Mouse (Mus musculus): ENCODE measurements around the gene Mrc2. TPM values are rescaled to one million over a fixed set of nuclear protein-coding genes. Genes with fewer than 3 reads are reported as not detected.

The Mrc2 gene
- total and polyA plus RNA-seq, 3 experiments: not detected

DNA sequence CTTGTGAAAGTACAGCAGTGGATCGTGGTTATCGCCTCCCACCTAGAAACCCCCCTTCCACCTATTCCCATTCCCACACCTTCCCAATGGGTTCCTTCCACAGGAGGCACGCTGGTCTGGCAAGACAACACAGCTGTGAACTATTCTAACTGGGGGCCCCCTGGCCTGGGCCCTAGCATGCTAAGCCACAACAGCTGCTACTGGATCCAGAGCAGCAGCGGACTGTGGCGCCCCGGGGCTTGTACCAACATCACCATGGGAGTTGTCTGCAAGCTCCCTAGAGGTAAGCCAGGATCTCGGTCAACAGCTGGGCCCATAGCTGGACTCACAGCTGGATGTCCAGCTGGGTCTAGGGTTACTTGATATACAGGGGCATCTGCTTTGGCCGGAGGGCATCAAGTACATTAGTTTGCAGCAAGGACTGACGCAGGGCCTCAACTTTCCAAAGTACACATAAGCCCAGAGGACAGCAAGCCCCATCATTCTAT lies 56.1 kb downstream of the Mrc2 start (continued):
- no peak for TF ChIP-seq MAFK (IDR thresholded peaks at IDR 0.05; ENCODE audit: borderline replicate concordance, low read depth, low read length)
- no peak for TF ChIP-seq GABPA (IDR thresholded peaks at IDR 0.05; ENCODE audit: low read depth, low read length)
- no peak for TF ChIP-seq JUND (IDR thresholded peaks at IDR 0.05; ENCODE audit: low read depth, low read length)
- no peak for TF ChIP-seq NRF1 (IDR thresholded peaks at IDR 0.05; ENCODE audit: insufficient read depth, low read depth, low read length, poor library complexity, severe bottlenecking)
- no peak for TF ChIP-seq CHD2 (IDR thresholded peaks at IDR 0.05; ENCODE audit: low read length)
- no peak for TF ChIP-seq ZC3H11A (IDR thresholded peaks at IDR 0.05; ENCODE audit: low read depth, low read length)

- no peaks in the 10 kb centered on the region for H3K36me3 ChIP-seq (ENCODE audit: control insufficient read depth in 1 of 2, insufficient read depth in 2 of 2, low read length in 2 of 2)
- H3K79me2 ChIP-seq (ENCODE audit: control insufficient read depth, insufficient read depth, low read length, poor library complexity): no peaks in the 10 kb centered on the region
- no peaks in the 10 kb centered on the region for H3K27me3 ChIP-seq (ENCODE audit: control insufficient read depth in 1 of 2, insufficient read depth in 2 of 2, low read length in 2 of 2)
- TF ChIP-seq USF1 (IDR thresholded peaks at IDR 0.05; ENCODE audit: low read depth, low read length): no peak
- no peak for TF ChIP-seq TCF12 (IDR thresholded peaks at IDR 0.05; ENCODE audit: low read depth, low read length)
- no peak for TF ChIP-seq CHD1 (IDR thresholded peaks at IDR 0.05; ENCODE audit: low read depth, low read length)
- TF ChIP-seq POLR2AphosphoS5 (IDR thresholded peaks at IDR 0.05; ENCODE audit: borderline replicate concordance, low read depth, low read length): no peak
- TF ChIP-seq USF2 (IDR thresholded peaks at IDR 0.05; ENCODE audit: borderline replicate concordance in 1 of 2, insufficient read depth in 1 of 2, low read depth in 1 of 2, low read length in 2 of 2): no peak
- no peak for TF ChIP-seq NRF1 (IDR thresholded peaks at IDR 0.05; ENCODE audit: insufficient read depth, low read depth, low read length, poor library complexity, severe bottlenecking)
- TF ChIP-seq MAX (IDR thresholded peaks at IDR 0.05; ENCODE audit: low read length): no peak
- TF ChIP-seq EP300 (IDR thresholded peaks at IDR 0.05; ENCODE audit: low read depth in 1 of 2, low read length in 2 of 2): no peak
- TF ChIP-seq NELFE (IDR thresholded peaks at IDR 0.05; ENCODE audit: low read depth, low read length): no peak
- no peak for TF ChIP-seq ZMIZ1 (IDR thresholded peaks at IDR 0.05; ENCODE audit: low read depth, low read length)
- TF ChIP-seq MXI1 (IDR thresholded peaks at IDR 0.05; ENCODE audit: low read depth, low read length): no peak
- no peak for TF ChIP-seq SIN3A (IDR thresholded peaks at IDR 0.05; ENCODE audit: low read length)
- TF ChIP-seq JUND (IDR thresholded peaks at IDR 0.05; ENCODE audit: low read depth, low read length): no peak
- TF ChIP-seq ELF1 (IDR thresholded peaks at IDR 0.05; ENCODE audit: low read depth, low read length): no peak
- TF ChIP-seq BHLHE40 (IDR thresholded peaks at IDR 0.05; ENCODE audit: borderline replicate concordance, low read depth, low read length): no peak
- no peak for TF ChIP-seq ETS1 (IDR thresholded peaks at IDR 0.05; ENCODE audit: low read depth, low read length)
- no peak for TF ChIP-seq ZNF384 (IDR thresholded peaks at IDR 0.05; ENCODE audit: low read depth, low read length)
- TF ChIP-seq HCFC1 (IDR thresholded peaks at IDR 0.05; ENCODE audit: low read depth, low read length): no peak
- no peak for TF ChIP-seq POLR2AphosphoS2 (IDR thresholded peaks at IDR 0.05; ENCODE audit: low read length)
- H3K9me3 ChIP-seq (replicated peaks; ENCODE audit: insufficient read depth, low read length): no peaks in the 10 kb centered on the region
- H3K4me3 ChIP-seq (ENCODE audit: control insufficient read depth in 1 of 2, insufficient read depth in 1 of 2, low read depth in 2 of 2, low read length in 2 of 2): no peak overlapping the region
- no peaks in the 10 kb centered on the region for H3K4me1 ChIP-seq (ENCODE audit: control insufficient read depth in 1 of 2, insufficient read depth in 2 of 2, low read length in 2 of 2)
- DNase-seq (ENCODE audit: low read depth, low spot score): no peak
- H3K27ac ChIP-seq (ENCODE audit: control insufficient read depth, low read depth, low read length): no peak overlapping the region
- no peak overlapping the region for H3K9ac ChIP-seq (ENCODE audit: control insufficient read depth, low read depth, low read length, poor library complexity, severe bottlenecking)
Measured at GRCm38 (mm10) chr11:105349780-105350324, 57.4 kb downstream of the Mrc2 start.
